Mouse (Mus musculus) hindbrain, embryonic 11.5 days (tissue): Measurements from ENCODE around the gene Lsr. TPM values are rescaled to one million over a fixed set of nuclear protein-coding genes. Genes with fewer than 3 reads are reported as not detected.

ENCODE experiments used
- ATAC-seq: fragments of 200-750 bp; cut with Nextera tagmentation; 2 replicates; pipeline ENCODE4 v1.8.0; 2017; ENCODE audit warnings: mild to moderate bottlenecking, moderate TSS enrichment, moderate library complexity; ENCODE audit not compliant: low FRiP score
- DNase-seq: peaks from one replicate; pipeline ENCODE4 v3.0.0-alpha.2; 2015; ENCODE audit warnings: low spot score
- H3K27ac ChIP-seq: fragments of 300-500 bp; sonication (generic); 2 replicates; pipeline ENCODE4 v1.5.1; 2014; ENCODE audit warnings: mild to moderate bottlenecking, low read depth, low read length
- H3K27me3 ChIP-seq: fragments of 300-500 bp; sonication (generic); 2 replicates; pipeline ENCODE4 v1.6.1; 2014; ENCODE audit warnings: mild to moderate bottlenecking, low read length, moderate library complexity, mixed read lengths; ENCODE audit not compliant: control insufficient read depth, insufficient read depth
- H3K36me3 ChIP-seq: fragments of 300-500 bp; sonication (generic); 2 replicates; pipeline ENCODE4 v1.6.1; 2014; ENCODE audit warnings: mild to moderate bottlenecking, low read length, moderate library complexity, mixed read lengths; ENCODE audit not compliant: control insufficient read depth, insufficient read depth
- H3K4me1 ChIP-seq: fragments of 300-500 bp; sonication (generic); replicated peaks from 2 replicates; pipeline ENCODE4 v1.6.1; 2014; ENCODE audit warnings: low read length, mixed read lengths; ENCODE audit not compliant: control insufficient read depth, insufficient read depth
- H3K4me2 ChIP-seq: fragments of 300-500 bp; sonication (generic); replicated peaks from 2 replicates; pipeline ENCODE4 v1.6.1; 2014; ENCODE audit warnings: mild to moderate bottlenecking, low read depth, low read length
- H3K4me3 ChIP-seq: fragments of 300-500 bp; sonication (generic); 2 replicates; pipeline ENCODE4 v1.5.1; 2014; ENCODE audit warnings: low read depth, low read length
- H3K9ac ChIP-seq: fragments of 300-500 bp; sonication (generic); 2 replicates; pipeline ENCODE4 v1.6.1; 2014; ENCODE audit warnings: low read depth, low read length
- H3K9me3 ChIP-seq: fragments of 300-500 bp; sonication (generic); 2 replicates; pipeline ENCODE4 v1.6.1; 2016; ENCODE audit warnings: low read length; ENCODE audit not compliant: control insufficient read depth
- WGBS: fragments of 180-500 bp; shearing (Covaris S2); extraction: QIAGEN DNeasy Blood & Tissue Kit; methylation state at CpG from one replicate; pipeline ENCODE4 v1.1.7; 2014; 5-methylcytosine and 5-hydroxymethylcytosine counted together
- polyA plus RNA-seq: library from polyadenylated mRNA; unstranded; fragments of >200 nt; fragmentation: Nextera tagmentation; extraction: Ambion mirVana; gene quantifications from 2 replicates; pipeline ENCODE4 v1.2.1, GENCODE M21; 2014

Gene Lsr
- polyA plus RNA-seq, 1 experiment from 2014 or later, result 12.8 TPM

GRCm38 (mm10) chr7:30993986-30994385 lies 20.7 kb upstream of the Lsr start:
- no peak overlapping the region for H3K4me2 ChIP-seq
- H3K4me1 ChIP-seq, result no peaks in the 10 kb centered on the region
- H3K9ac ChIP-seq, result no peak overlapping the region
- no peak for DNase-seq
- H3K4me3 ChIP-seq, result no peak overlapping the region
- no peak for ATAC-seq
- WGBS, result 88% methylated on average over 5 of the region's 5 CpGs
- H3K27me3 ChIP-seq, result no peaks in the 10 kb centered on the region
- no peaks in the 10 kb centered on the region for H3K9me3 ChIP-seq
- no peaks in the 10 kb centered on the region for H3K36me3 ChIP-seq
- H3K27ac ChIP-seq, result no peak overlapping the region

- Histone ChIP-seq H3K9ac (no peak overlapping the region), H3K4me2 (no peak overlapping the region), H3K27me3 (no peaks in the 10 kb centered on the region), H3K9me3 (no peaks in the 10 kb centered on the region), H3K4me3 (no peak overlapping the region), H3K36me3 (no peaks in the 10 kb centered on the region), H3K4me1 (no peaks in the 10 kb centered on the region), H3K27ac (no peak overlapping the region)
- ATAC-seq, result no peak
- WGBS, result 81% methylated on average over 5 of the region's 5 CpGs
- no peak for DNase-seq
Observed at GRCm38 (mm10) chr7:30992148-30992547, 18.9 kb upstream of the Lsr start.

DNA sequence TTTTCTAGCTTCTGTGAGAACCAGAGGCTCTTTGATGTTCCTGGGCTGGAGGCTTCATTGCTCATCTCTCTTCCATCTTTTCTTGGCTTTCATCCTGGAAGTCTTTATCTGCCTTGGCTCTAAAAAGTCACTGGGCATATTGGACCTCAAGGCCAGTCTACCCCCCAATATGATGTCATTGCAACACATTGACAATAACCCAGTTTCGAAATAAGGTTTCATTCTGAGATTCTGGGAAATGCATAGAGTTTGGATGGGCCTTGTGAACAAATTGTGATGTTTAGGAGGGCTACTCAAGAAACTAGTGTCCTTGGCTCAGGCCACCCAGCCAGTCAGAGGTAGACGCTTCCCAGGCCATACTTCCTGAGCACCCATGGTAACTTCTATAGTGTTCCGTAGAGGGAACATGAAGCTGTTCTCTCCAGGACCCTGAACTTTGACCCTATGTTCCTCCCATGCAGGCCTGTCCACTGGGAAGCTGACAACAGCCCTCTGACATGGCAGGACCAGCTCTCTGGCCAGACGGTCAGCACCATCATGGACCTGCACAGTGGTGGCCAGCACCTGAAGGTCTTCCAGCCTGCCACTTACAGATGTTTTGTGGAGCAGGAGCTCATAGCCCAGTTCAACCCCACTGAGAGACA lies 15.4 kb upstream of the Lsr start:
- Histone ChIP-seq H3K27me3 (no peaks in the 10 kb centered on the region), H3K4me2 (no peak overlapping the region), H3K27ac (no peak overlapping the region), H3K4me3 (no peak overlapping the region), H3K4me1 (no peaks in the 10 kb centered on the region), H3K9me3 (no peaks in the 10 kb centered on the region), H3K9ac (no peak overlapping the region), H3K36me3 (no peaks in the 10 kb centered on the region)
- ATAC-seq, result no peak
- no peak for DNase-seq
- WGBS, result 76% methylated on average over 4 of the region's 4 CpGs

DNA sequence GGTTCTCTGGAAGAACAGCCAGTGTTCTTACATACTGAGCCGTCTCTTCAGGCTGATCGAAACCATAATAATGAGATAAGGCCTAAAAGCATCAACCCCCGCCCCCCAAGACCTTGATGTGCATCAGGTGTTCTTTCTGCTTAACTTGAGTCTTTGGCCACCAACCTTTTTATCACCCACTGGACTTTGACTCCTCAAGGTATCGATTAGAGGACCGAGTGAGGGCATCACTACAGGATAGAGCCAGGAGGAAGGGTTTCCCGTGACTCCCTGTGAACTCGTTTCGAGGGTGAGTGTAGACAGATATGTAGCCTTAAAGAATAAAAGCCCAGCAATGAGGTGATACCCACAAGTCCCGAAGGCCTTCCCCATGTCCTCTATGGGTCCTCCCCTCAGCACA lies 12.1 kb upstream of the Lsr start:
- DNase-seq, result no peak
- Histone ChIP-seq H3K27ac (no peak overlapping the region), H3K36me3 (no peaks in the 10 kb centered on the region), H3K4me2 (no peak overlapping the region), H3K4me1 (no peaks in the 10 kb centered on the region), H3K27me3 (no peaks in the 10 kb centered on the region), H3K4me3 (no peak overlapping the region), H3K9me3 (no peaks in the 10 kb centered on the region), H3K9ac (no peak overlapping the region)
- no peak for ATAC-seq
- 86% methylated on average over 9 of the region's 9 CpGs for WGBS

- Histone ChIP-seq H3K4me1 (no peaks in the 10 kb centered on the region), H3K9me3 (no peaks in the 10 kb centered on the region), H3K27ac (no peak overlapping the region), H3K36me3 (no peaks in the 10 kb centered on the region), H3K27me3 (no peaks in the 10 kb centered on the region), H3K4me3 (no peak overlapping the region), H3K4me2 (no peak overlapping the region), H3K9ac (no peak overlapping the region)
- 91% methylated on average over 4 of the region's 4 CpGs for WGBS
- DNase-seq (no peak), ATAC-seq (no peak)
Observed at GRCm38 (mm10) chr7:30981703-30982102, 8.4 kb upstream of the Lsr start.

GRCm38 (mm10) chr7:30973501-30974289 lies 431 bp upstream of the Lsr start, which contains the start of gene Fam187b:
TSS of gene Fam187b (plus strand) at chr7:30973790.
- H3K9ac ChIP-seq, result peak within 1 kb of the TSS; percentile 40
- peak within 1 kb of the TSS; percentile 50 for H3K4me2 ChIP-seq
- H3K27me3 ChIP-seq, result peaks cover 15% of the 10 kb centered on the region
- H3K4me3 ChIP-seq, result peak within 1 kb of the TSS; percentile 32
- ATAC-seq (peak; percentile 88), DNase-seq (peak; percentile 92)
- no peaks in the 10 kb centered on the region for H3K36me3 ChIP-seq
- H3K27ac ChIP-seq, result no peak within 1 kb of the TSS
- H3K9me3 ChIP-seq, result no peaks in the 10 kb centered on the region
- no peaks in the 10 kb centered on the region; the same call in 1 of the 2 replicates for H3K4me1 ChIP-seq
- WGBS, result under 1% methylated on average over 37 of the region's 37 CpGs

DNA sequence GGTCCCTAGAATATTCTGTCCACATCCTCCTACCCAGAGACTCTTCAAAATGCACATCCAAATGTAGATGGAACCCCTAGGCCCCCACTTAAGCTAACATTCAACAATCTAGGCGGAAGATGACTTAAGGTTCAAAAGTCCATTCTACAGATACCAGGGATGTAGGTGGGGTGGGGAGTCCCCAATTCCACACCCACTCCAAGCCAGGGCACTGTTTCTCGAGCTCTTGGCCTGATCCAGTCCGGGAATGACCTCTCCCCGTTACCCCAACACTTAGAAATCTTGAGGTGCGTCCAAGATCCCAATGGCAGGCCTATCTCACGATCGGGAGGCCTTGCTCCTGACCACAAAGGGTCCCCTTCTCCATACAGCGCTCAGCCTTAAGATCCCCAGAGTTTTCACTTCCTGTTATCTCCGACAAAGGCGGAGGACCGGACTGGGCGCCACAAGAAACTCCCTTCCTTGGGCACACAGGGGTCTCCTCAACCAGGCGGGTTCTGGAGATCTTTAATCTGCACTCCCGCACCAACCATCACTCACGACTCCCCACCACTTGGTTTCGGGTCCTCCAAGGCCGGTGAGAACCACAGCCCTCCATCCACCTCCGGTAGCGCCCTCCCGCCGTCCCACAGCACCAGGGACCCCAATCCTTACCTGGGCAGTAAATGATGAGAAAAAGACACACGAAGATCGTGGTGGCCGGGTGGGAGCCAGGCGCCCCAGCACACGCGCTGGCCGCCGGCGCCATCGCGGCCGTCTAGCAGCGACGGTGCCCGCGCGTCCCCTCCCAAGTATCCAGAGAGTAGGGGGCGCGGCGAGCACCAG lies 626 bp downstream of the Lsr start:
- peak overlapping the region; percentile 50 for H3K4me2 ChIP-seq
- 3% methylated on average over 41 of the region's 41 CpGs for WGBS
- peaks cover 15% of the 10 kb centered on the region for H3K27me3 ChIP-seq
- no peaks in the 10 kb centered on the region; the same call in 1 of the 2 replicates for H3K4me1 ChIP-seq
- DNase-seq (peak; percentile 29), ATAC-seq (peak; percentile 21; the same call in 1 of the 2 replicates)
- H3K27ac ChIP-seq, result no peak overlapping the region
- H3K9me3 ChIP-seq, result no peaks in the 10 kb centered on the region
- peak overlapping the region; percentile 40 for H3K9ac ChIP-seq
- no peaks in the 10 kb centered on the region for H3K36me3 ChIP-seq
- peak overlapping the region; percentile 32 for H3K4me3 ChIP-seq

- peaks cover 15% of the 10 kb centered on the region for H3K27me3 ChIP-seq
- H3K4me3 ChIP-seq, result no peak overlapping the region
- no peak overlapping the region for H3K4me2 ChIP-seq
- no peak overlapping the region for H3K9ac ChIP-seq
- ATAC-seq (no peak), DNase-seq (no peak)
- WGBS, result 95% methylated on average over 15 of the region's 15 CpGs
- no peaks in the 10 kb centered on the region; the same call in 1 of the 2 replicates for H3K4me1 ChIP-seq
- H3K27ac ChIP-seq, result no peak overlapping the region
- no peaks in the 10 kb centered on the region for H3K36me3 ChIP-seq
- H3K9me3 ChIP-seq, result no peaks in the 10 kb centered on the region
Observed at GRCm38 (mm10) chr7:30971901-30972300, 1.4 kb downstream of the Lsr start.
